Mouse (Mus musculus): ENCODE results near the gene Gm20736.
"Not testable (repeated sequence)": the region's sequence is repeated elsewhere in the genome, so short reads cannot be mapped to it uniquely, and the experiment has no call there.

Gene Gm20736

GRCm38 (mm10) chrY:65377390-65377789, at the start of gene Gm20736:
Gm20736 (plus strand) TSS chrY:65377690.
- DNase-seq (ENCODE audit: low spot score), result not testable (repeated sequence)

Data from ovary, postnatal 14 days (tissue).